12 mouse cellular contexts compared by ENCODE assay signal in genomic region chr11:113950904-113951615, GRCm38 (mm10).
A peak's percentile ranks its signal among the peaks of the same experiment; 100 is the strongest.
DNase-seq lines count a peak whose midpoint lies in the region; ATAC-seq and TF ChIP-seq lines count a peak whose summit lies in the region.
"Had no signal": no experiment of that assay in that cellular context is flagged by ENCODE, and none has a peak within 500 bp of the region (broad histone marks: within the 10 kb centered on the region; RNA-seq: fewer than 3 reads in every experiment).

No protein-coding gene starts in this region.

- ATAC-seq in forebrain, embryonic 16.5 days, result peak; percentile 56
- ATAC-seq in midbrain, embryonic 13.5 days, result peak; percentile 80

- H3K27ac ChIP-seq in forebrain, embryonic 16.5 days (ENCODE audit: low read length), result no peak overlapping the region
- H3K27ac ChIP-seq in midbrain, embryonic 13.5 days, result peak overlapping the region; percentile 69
- H3K27ac ChIP-seq: limb, embryonic 13.5 days; lung, embryonic 15.5 days had no signal

- DNase-seq in cerebellum, adult 11 months, result peak; percentile 8
- DNase-seq in cerebellum, adult 8-10 months, result no peak
- peak; percentile 32 for DNase-seq in cerebellum, adult 9-10 months
- DNase-seq in lung, adult 2 months, result no peak
- DNase-seq in ovary, postnatal 36 days (ENCODE audit: low spot score), result no peak
- DNase-seq in left cerebral cortex, adult 8-10 months (ENCODE audit: low spot score in 2 of 2), result no peak
- DNase-seq: right cerebral cortex, postnatal 25 days had no signal

- no peak for TF ChIP-seq CTCF in lung, adult 2 months (IDR thresholded peaks at IDR 0.05; ENCODE audit: insufficient read depth, low read length)

- TF ChIP-seq POLR2A in lung, adult 2 months (IDR thresholded peaks at IDR 0.05; ENCODE audit: borderline replicate concordance, extremely low read depth, low read depth, low read length), result no peak

- H3K4me3 ChIP-seq in forebrain, embryonic 16.5 days (replicated peaks; ENCODE audit: low read length), result no peak overlapping the region
- H3K4me3 ChIP-seq in midbrain, embryonic 13.5 days (replicated peaks), result no peak overlapping the region
- H3K4me3 ChIP-seq in lung, adult 2 months (replicated peaks; ENCODE audit: extremely low read depth, low read depth, low read length), result no peak overlapping the region
- H3K4me3 ChIP-seq: limb, embryonic 13.5 days; lung, embryonic 15.5 days had no signal

- H3K36me3 ChIP-seq in forebrain, embryonic 16.5 days (ENCODE audit: control insufficient read depth, insufficient read depth), result no peaks in the 10 kb centered on the region
- no peaks in the 10 kb centered on the region for H3K36me3 ChIP-seq in midbrain, embryonic 13.5 days
- H3K36me3 ChIP-seq: G1E; limb, embryonic 13.5 days; lung, embryonic 15.5 days had no signal

- H3K4me1 ChIP-seq in forebrain, embryonic 16.5 days (replicated peaks; ENCODE audit: control insufficient read depth, insufficient read depth, low read length), result peaks cover 22% of the 10 kb centered on the region
- H3K4me1 ChIP-seq in midbrain, embryonic 13.5 days (replicated peaks), result peaks cover 35% of the 10 kb centered on the region
- H3K4me1 ChIP-seq in lung, adult 2 months (ENCODE audit: control insufficient read depth, insufficient read depth, low read length), result no peaks in the 10 kb centered on the region

- H3K27me3 ChIP-seq in forebrain, embryonic 16.5 days (replicated peaks; ENCODE audit: control insufficient read depth, insufficient read depth, low read length), result no peaks in the 10 kb centered on the region
- H3K27me3 ChIP-seq in midbrain, embryonic 13.5 days, result no peaks in the 10 kb centered on the region
- H3K27me3 ChIP-seq: lung, embryonic 15.5 days had no signal

- 25% methylated on average over 7 of the region's 7 CpGs for WGBS in forebrain, embryonic 16.5 days
- 21% methylated on average over 7 of the region's 7 CpGs for WGBS in midbrain, embryonic 13.5 days
- 79% methylated on average over 7 of the region's 7 CpGs for WGBS in lung, adult 2 months

- no peak overlapping the region for H3K9ac ChIP-seq in forebrain, embryonic 16.5 days (replicated peaks; ENCODE audit: low read depth, low read length)
- H3K9ac ChIP-seq in midbrain, embryonic 13.5 days (replicated peaks), result no peak overlapping the region
- H3K9ac ChIP-seq: limb, embryonic 13.5 days; lung, embryonic 15.5 days had no signal

- no peaks in the 10 kb centered on the region for H3K9me3 ChIP-seq in forebrain, embryonic 16.5 days (ENCODE audit: control insufficient read depth, low read length)
- no peaks in the 10 kb centered on the region for H3K9me3 ChIP-seq in midbrain, embryonic 13.5 days
- H3K9me3 ChIP-seq: limb, embryonic 13.5 days; lung, embryonic 15.5 days had no signal

- peak overlapping the region; percentile 25; the same call in 1 of the 2 replicates for H3K4me2 ChIP-seq in forebrain, embryonic 16.5 days (ENCODE audit: low read length)
- peak overlapping the region; percentile 17; the same call in 1 of the 2 replicates for H3K4me2 ChIP-seq in midbrain, embryonic 13.5 days (replicated peaks)
- H3K4me2 ChIP-seq: limb, embryonic 13.5 days; lung, embryonic 15.5 days had no signal

Comparison
In these comparisons a context has a peak if more than half of its experiments do, and no peak if none do; other contexts are left out.
1. DNase-seq: peak in cerebellum, adult 11 months (single experiment) and cerebellum, adult 9-10 months (single experiment); none in cerebellum, adult 8-10 months (single experiment), lung, adult 2 months (single experiment), ovary, postnatal 36 days (single experiment) and left cerebral cortex, adult 8-10 months (0 of 2).